Mouse (Mus musculus) neural tube, embryonic 15.5 days (tissue): ENCODE data around the gene Lsm12. TPM values are rescaled to one million over a fixed set of nuclear protein-coding genes. Genes with fewer than 3 reads are reported as not detected.

Experiments used
- ATAC-seq: fragments of 200-750 bp; cut with Nextera tagmentation; 2 replicates; pipeline ENCODE4 v1.8.0; 2017; ENCODE audit warnings: mild to moderate bottlenecking, moderate TSS enrichment, moderate library complexity; ENCODE audit not compliant: low FRiP score
- H3K27ac ChIP-seq: fragments of 300-500 bp; sonication (generic); replicated peaks from 2 replicates; pipeline ENCODE4 v1.5.1; 2015; ENCODE audit warnings: mild to moderate bottlenecking, inconsistent platforms
- H3K27me3 ChIP-seq: fragments of 300-500 bp; sonication (generic); replicated peaks from 2 replicates; pipeline ENCODE4 v1.6.1; 2015; ENCODE audit warnings: inconsistent platforms
- H3K36me3 ChIP-seq: fragments of 300-500 bp; sonication (generic); 2 replicates; pipeline ENCODE4 v1.6.1; 2015; ENCODE audit warnings: inconsistent platforms
- H3K4me1 ChIP-seq: fragments of 300-500 bp; sonication (generic); 2 replicates; pipeline ENCODE4 v1.6.1; 2015; ENCODE audit warnings: inconsistent platforms
- H3K4me2 ChIP-seq: fragments of 300-500 bp; sonication (generic); 2 replicates; pipeline ENCODE4 v1.6.1; 2015; ENCODE audit warnings: inconsistent platforms, mild to moderate bottlenecking, moderate library complexity
- H3K4me3 ChIP-seq: fragments of 300-500 bp; sonication (generic); replicated peaks from 2 replicates; pipeline ENCODE4 v1.5.1; 2015; ENCODE audit warnings: mild to moderate bottlenecking, inconsistent platforms
- H3K9ac ChIP-seq: fragments of 300-500 bp; sonication (generic); replicated peaks from 2 replicates; pipeline ENCODE4 v1.6.1; 2015; ENCODE audit warnings: mild to moderate bottlenecking, inconsistent platforms
- H3K9me3 ChIP-seq: fragments of 300-500 bp; sonication (generic); replicated peaks from 2 replicates; pipeline ENCODE4 v1.6.1; 2016; ENCODE audit warnings: inconsistent platforms
- WGBS: fragments of 180-500 bp; shearing (Covaris S2); methylation state at CpG from one replicate; pipeline ENCODE4 v1.1.7; 2015; ENCODE audit warnings: mixed read lengths; 5-methylcytosine and 5-hydroxymethylcytosine counted together
- microRNA-seq: library from miRNA; unstranded; fragments of <30 nt; microRNA quantifications from one replicate; pipeline ENCODE4, GENCODE M21; 2017
- polyA plus RNA-seq: library from polyadenylated mRNA; unstranded; fragments of >200 nt; fragmentation: Nextera tagmentation; extraction: Ambion mirVana; gene quantifications from 2 replicates; pipeline ENCODE4 v1.2.1, GENCODE M21; 2015

The Lsm12 gene
- polyA plus RNA-seq, 1 experiment from 2014 or later = 111 TPM

- peaks cover 22% of the 10 kb centered on the region for H3K4me1 ChIP-seq
- H3K4me3 ChIP-seq = no peak overlapping the region
- 67% methylated on average over 7 of the region's 7 CpGs for WGBS
- H3K9ac ChIP-seq = no peak overlapping the region
- peaks cover 49% of the 10 kb centered on the region for H3K27me3 ChIP-seq
- no peak overlapping the region for H3K27ac ChIP-seq
- ATAC-seq = no peak
- no peaks in the 10 kb centered on the region for H3K9me3 ChIP-seq
- no peaks in the 10 kb centered on the region for H3K36me3 ChIP-seq
- no peak overlapping the region for H3K4me2 ChIP-seq
Measured at GRCm38 (mm10) chr11:102142355-102142754, 42.7 kb downstream of the Lsm12 start.

- ATAC-seq = no peak
- Histone ChIP-seq H3K4me2 (no peak overlapping the region), H3K9me3 (no peaks in the 10 kb centered on the region), H3K9ac (no peak overlapping the region), H3K4me3 (no peak overlapping the region), H3K36me3 (no peaks in the 10 kb centered on the region), H3K4me1 (peaks cover 8% of the 10 kb centered on the region), H3K27ac (no peak overlapping the region), H3K27me3 (peaks cover 38% of the 10 kb centered on the region)
- WGBS = 4% methylated on average over 5 of the region's 5 CpGs
Measured at GRCm38 (mm10) chr11:102140508-102140907, 44.6 kb downstream of the Lsm12 start.

GRCm38 (mm10) chr11:102138447-102138740 lies 46.7 kb downstream of the Lsm12 start:
- ATAC-seq = no peak; the same call in 1 of the 2 replicates
- Histone ChIP-seq H3K36me3 (no peaks in the 10 kb centered on the region), H3K9ac (peak overlapping the region; percentile 42; the same call in 1 of the 2 replicates), H3K4me3 (peak overlapping the region; percentile 29), H3K9me3 (no peaks in the 10 kb centered on the region), H3K4me1 (peaks cover 10% of the 10 kb centered on the region), H3K4me2 (peak overlapping the region; percentile 66), H3K27ac (no peak overlapping the region), H3K27me3 (peaks cover 21% of the 10 kb centered on the region)
- WGBS = under 1% methylated on average over 18 of the region's 18 CpGs

- Histone ChIP-seq H3K36me3 (no peaks in the 10 kb centered on the region), H3K27me3 (0 out of 2 replicates have a peak, but pooled peaks cover 17% of the 10 kb centered on the region), H3K4me2 (peak overlapping the region; percentile 66), H3K4me1 (peaks cover 10% of the 10 kb centered on the region), H3K4me3 (peak overlapping the region; percentile 29), H3K9me3 (no peaks in the 10 kb centered on the region), H3K27ac (no peak overlapping the region), H3K9ac (peak overlapping the region; percentile 42; the same call in 1 of the 2 replicates)
- ATAC-seq = no peak
- WGBS = 47% methylated on average over 13 of the region's 13 CpGs
Measured at GRCm38 (mm10) chr11:102137625-102138446, 47.3 kb downstream of the Lsm12 start.

GRCm38 (mm10) chr11:102134516-102134915 lies 50.6 kb downstream of the Lsm12 start:
- ATAC-seq = no peak
- H3K9ac ChIP-seq = no peak overlapping the region

GRCm38 (mm10) chr11:102117386-102117785 lies 67.7 kb downstream of the Lsm12 start:
- ATAC-seq = no peak
- no peaks in the 10 kb centered on the region for H3K4me1 ChIP-seq
- H3K36me3 ChIP-seq = no peaks in the 10 kb centered on the region
- no peaks in the 10 kb centered on the region for H3K9me3 ChIP-seq
- WGBS = 87% methylated on average over 6 of the region's 6 CpGs
- H3K27ac ChIP-seq = no peak overlapping the region
- H3K27me3 ChIP-seq = peaks cover 3% of the 10 kb centered on the region
- H3K4me3 ChIP-seq = no peak overlapping the region
- no peak overlapping the region for H3K9ac ChIP-seq
- H3K4me2 ChIP-seq = no peak overlapping the region

More at GRCm38 (mm10) chr11:102134516-102134915, 50.6 kb downstream of the Lsm12 start:
- Histone ChIP-seq H3K27me3 (0 out of 2 replicates have a peak, but pooled peaks cover 11% of the 10 kb centered on the region), H3K4me2 (no peak overlapping the region), H3K4me3 (no peak overlapping the region), H3K4me1 (peaks cover 10% of the 10 kb centered on the region), H3K27ac (no peak overlapping the region), H3K9me3 (no peaks in the 10 kb centered on the region), H3K36me3 (no peaks in the 10 kb centered on the region)
- 24% methylated on average over 4 of the region's 4 CpGs for WGBS

- Histone ChIP-seq H3K4me1 (no peaks in the 10 kb centered on the region), H3K27ac (no peak overlapping the region), H3K27me3 (peaks cover 7% of the 10 kb centered on the region), H3K36me3 (no peaks in the 10 kb centered on the region), H3K9me3 (no peaks in the 10 kb centered on the region), H3K4me2 (no peak overlapping the region), H3K4me3 (no peak overlapping the region), H3K9ac (no peak overlapping the region)
- 85% methylated on average over 8 of the region's 8 CpGs for WGBS
- ATAC-seq = no peak
Measured at GRCm38 (mm10) chr11:102116241-102116640, 68.9 kb downstream of the Lsm12 start.

Small RNAs within 50 kb of the gene (microRNA-seq; reads per million reads assigned to microRNA genes)
- 1.4 reads per million for gene Mir8101

Other genes starting within 250 kb of the Lsm12 start
- 0.23 TPM in 1 of 2 replicates, not detected in the other for gene Sost, start 218.3 kb downstream of the Lsm12 start, polyA plus RNA-seq
- not detected in 2 replicates for gene Cfap97d1, start 201.0 kb downstream of the Lsm12 start, polyA plus RNA-seq
- gene Dusp3, start 198.3 kb downstream of the Lsm12 start, polyA plus RNA-seq = 26.4 and 28.9 TPM in 2 replicates
- gene Mpp3, start 156.8 kb downstream of the Lsm12 start, polyA plus RNA-seq = 49.6 and 56.6 TPM in 2 replicates
- gene Cd300lg, start 143.8 kb downstream of the Lsm12 start, polyA plus RNA-seq = 0.64 and 0.88 TPM in 2 replicates
- gene Mpp2, start 96.8 kb downstream of the Lsm12 start, polyA plus RNA-seq = 30.4 and 31.8 TPM in 2 replicates
- 0.36 TPM in 1 of 2 replicates, not detected in the other for gene Ppy, start 84.0 kb downstream of the Lsm12 start, polyA plus RNA-seq
- 1.0 and 7.8 TPM in 2 replicates for gene Pyy, start 77.5 kb downstream of the Lsm12 start, polyA plus RNA-seq
- 0.10 TPM in 1 of 2 replicates, not detected in the other for gene Nags, start 39.8 kb downstream of the Lsm12 start, polyA plus RNA-seq
- 41.2 and 41.5 TPM in 2 replicates for gene Tmem101, start 28.9 kb downstream of the Lsm12 start, polyA plus RNA-seq
- 40.4 and 42.0 TPM in 2 replicates for gene G6pc3, start 4.3 kb upstream of the Lsm12 start, polyA plus RNA-seq
- gene Hdac5, start 44.9 kb upstream of the Lsm12 start, polyA plus RNA-seq = 74.0 and 77.4 TPM in 2 replicates
- gene BC030867, start 63.6 kb upstream of the Lsm12 start, polyA plus RNA-seq = 2.2 and 5.1 TPM in 2 replicates
- gene Asb16, start 83.4 kb upstream of the Lsm12 start, polyA plus RNA-seq = 0.10 and 0.12 TPM in 2 replicates
- 79.8 and 83.7 TPM in 2 replicates for gene Tmub2, start 99.6 kb upstream of the Lsm12 start, polyA plus RNA-seq
- 27.2 and 28.1 TPM in 2 replicates for gene Atxn7l3, start 111.3 kb upstream of the Lsm12 start, polyA plus RNA-seq
- 68.9 and 79.5 TPM in 2 replicates for gene Ubtf, start 134.4 kb upstream of the Lsm12 start, polyA plus RNA-seq
- gene Slc4a1, start 180.9 kb upstream of the Lsm12 start, polyA plus RNA-seq = 2.5 and 3.5 TPM in 2 replicates
- gene Rundc3a, start 208.1 kb upstream of the Lsm12 start, polyA plus RNA-seq = 111 and 138 TPM in 2 replicates
- 161 and 175 TPM in 2 replicates for gene Slc25a39, start 222.7 kb upstream of the Lsm12 start, polyA plus RNA-seq
- 92.1 and 96.3 TPM in 2 replicates for gene Grn, start 245.0 kb upstream of the Lsm12 start, polyA plus RNA-seq